Mouse (Mus musculus) E14TG2a.4 (cell line): Measurements from ENCODE around the gene Ankrd28.

Source experiments
- CTCF ChIP-seq: conservative IDR thresholded peaks from 2 replicates; pipeline ENCODE4 v1.5.1; 2014; ENCODE audit warnings: low read length
- NANOG ChIP-seq: IDR thresholded peaks from 2 replicates; pipeline ENCODE4 v1.6.1; 2014; ENCODE audit warnings: borderline replicate concordance, low read length, mixed read lengths

DNA sequence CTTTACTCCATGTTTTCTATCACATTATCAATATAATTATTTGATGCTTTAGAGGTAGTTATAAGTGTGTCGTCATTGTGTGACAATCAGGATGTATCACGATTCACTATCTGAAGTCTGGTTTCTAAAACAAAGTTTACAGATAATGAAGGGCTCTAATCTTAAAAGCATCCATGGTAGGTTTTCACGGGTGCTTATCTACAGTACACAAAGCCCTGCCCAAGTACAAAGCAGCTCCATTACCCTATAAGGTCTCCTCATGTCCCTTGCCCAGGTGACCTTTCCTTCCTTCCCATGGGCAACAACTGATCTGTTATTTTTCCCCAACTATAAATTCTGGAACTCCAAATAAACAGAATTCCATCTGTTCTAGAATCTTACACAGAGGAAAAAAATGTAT, 87.9 kb downstream of the Ankrd28 start:
- TF ChIP-seq NANOG (no peak), CTCF (no peak)
